Mouse (Mus musculus) heart, adult 18-20 months (tissue): Measurements from ENCODE around the gene BC067074. TPM values are rescaled to one million over a fixed set of nuclear protein-coding genes. Genes with fewer than 3 reads are reported as not detected.
A peak's percentile ranks its signal among the peaks of the same experiment; 100 is the strongest.

Source experiments
- DNase-seq, 2 experiments: peaks; one replicate each; pipeline ENCODE4 v3.0.0; 2021 to 2022; ENCODE audit warnings: mixed read lengths in 1 of 2
- total RNA-seq, 2 experiments: library from RNA; stranded (reverse); gene quantifications; 2 replicates each; pipeline ENCODE4 v1.2.3; 2021

The BC067074 gene
- total RNA-seq, 2 experiments from 2014 or later, result 3.1 to 3.2 TPM

GRCm38 (mm10) chr13:113321972-113322371 is 29.0 kb downstream of the BC067074 start:
- DNase-seq, result peak; percentile 35 to 58

DNA sequence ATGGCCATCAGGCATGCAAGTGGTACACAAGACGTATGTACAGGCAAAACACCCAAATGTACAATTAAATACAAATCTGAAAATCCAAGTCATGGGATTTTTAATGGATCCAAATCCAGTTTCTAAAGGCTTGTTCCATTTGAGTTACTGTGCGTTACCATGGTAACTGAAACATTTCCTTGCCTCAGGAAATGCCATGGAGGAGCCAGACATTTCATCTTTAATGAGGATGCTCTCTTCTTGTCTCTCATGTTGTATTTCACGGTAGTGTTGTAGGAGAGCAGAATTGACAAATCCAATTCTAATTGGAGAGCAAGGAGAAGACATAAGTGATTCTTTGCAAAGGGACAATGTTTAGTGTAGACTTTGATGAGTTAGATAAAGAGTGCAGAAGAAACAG is 31.3 kb downstream of the BC067074 start:
- no peak for DNase-seq

DNA sequence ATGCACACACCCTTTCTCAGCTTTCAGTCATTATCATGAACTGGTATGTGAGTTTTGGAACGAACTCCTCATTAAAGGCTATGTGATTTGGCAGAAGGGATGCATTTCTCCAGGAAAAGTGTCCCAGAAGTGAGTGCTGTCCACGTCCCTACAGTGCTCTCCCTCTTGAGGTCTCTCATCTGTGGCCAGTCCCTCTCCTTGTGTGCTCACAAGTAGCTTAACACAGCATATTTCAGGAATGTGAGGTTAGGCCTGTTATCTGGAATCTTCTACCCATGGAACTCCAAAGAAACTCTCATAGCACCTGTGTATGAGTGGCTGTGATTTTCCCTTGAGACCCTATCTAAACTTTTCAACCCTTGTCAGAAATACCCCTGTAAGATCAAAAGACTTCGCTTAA is 32.7 kb downstream of the BC067074 start:
- no peak for DNase-seq

DNA sequence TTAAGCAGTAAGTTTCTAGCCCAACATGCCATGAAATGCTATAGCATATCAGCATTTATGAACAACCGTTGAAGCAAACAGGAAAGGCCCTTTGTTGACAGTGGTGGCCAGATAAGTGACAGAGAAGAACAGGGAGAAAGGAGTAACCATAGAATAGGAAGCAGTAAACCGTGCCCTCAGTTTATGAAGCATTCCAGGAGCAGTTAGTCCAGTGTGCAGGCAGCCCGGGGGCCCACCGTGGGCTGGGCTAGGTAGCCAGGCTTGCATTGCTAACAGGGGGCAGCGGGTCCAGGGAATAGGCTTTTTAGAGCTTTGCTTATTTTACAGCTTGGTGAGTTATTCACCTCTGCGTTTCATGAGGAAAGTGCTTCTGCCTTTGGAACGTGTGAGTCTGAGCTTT is 39.3 kb downstream of the BC067074 start:
- DNase-seq, result no peak

DNA sequence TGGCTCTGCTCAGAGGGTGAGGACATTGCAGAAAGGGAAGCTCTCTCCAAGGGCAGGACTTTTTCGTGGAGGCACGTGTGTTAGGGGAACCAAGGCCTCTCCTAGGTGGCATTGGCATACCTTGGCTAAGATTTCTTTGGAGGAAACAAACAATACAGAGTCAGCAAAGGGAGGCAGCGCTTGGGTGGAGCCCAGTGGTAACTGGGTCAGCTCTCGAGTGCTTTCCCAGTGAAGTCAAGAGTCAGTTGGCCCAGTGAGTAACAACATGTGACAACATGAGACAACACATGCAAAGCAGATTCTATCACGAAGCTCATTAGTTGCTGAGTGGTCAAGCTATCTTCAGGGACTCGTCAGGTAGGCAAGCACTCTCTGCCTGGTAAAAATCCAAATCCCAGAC is 40.4 kb downstream of the BC067074 start:
- DNase-seq, result peak; percentile 37 to 38

- DNase-seq, result no peak
These were observed 41.0 kb downstream of the BC067074 start for GRCm38 (mm10) chr13:113333931-113334330.

DNA sequence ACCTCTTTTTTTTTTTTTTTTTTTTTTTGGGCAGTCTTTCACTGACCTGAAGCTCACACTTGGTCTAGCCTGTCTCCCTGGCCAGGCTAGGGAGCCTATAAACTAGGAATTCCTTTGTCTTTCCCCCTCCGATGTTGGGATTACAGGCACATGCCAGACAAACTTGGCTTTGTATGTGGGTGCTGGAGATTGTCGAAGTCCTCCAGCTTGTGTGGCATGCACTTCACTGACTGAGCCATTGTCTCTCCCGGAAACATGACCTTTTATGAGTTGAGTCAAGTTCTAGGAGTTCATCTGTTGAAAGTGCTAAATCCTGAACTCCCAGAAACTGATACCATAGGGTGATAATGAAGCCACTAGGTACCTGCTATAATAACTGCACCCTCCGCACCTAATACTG is 41.8 kb downstream of the BC067074 start:
- DNase-seq, result no peak

- DNase-seq, result peak; percentile 68 to 90
These were observed 44.4 kb downstream of the BC067074 start for GRCm38 (mm10) chr13:113337223-113337858.

GRCm38 (mm10) chr13:113340644-113341043 is 47.7 kb downstream of the BC067074 start:
- DNase-seq, result no peak

- no peak for DNase-seq
These were observed 48.2 kb downstream of the BC067074 start for GRCm38 (mm10) chr13:113341161-113341560.

- DNase-seq, result peak in 1 of 2 experiments; percentile 34
These were observed 49.5 kb downstream of the BC067074 start for GRCm38 (mm10) chr13:113342355-113342919.

DNA sequence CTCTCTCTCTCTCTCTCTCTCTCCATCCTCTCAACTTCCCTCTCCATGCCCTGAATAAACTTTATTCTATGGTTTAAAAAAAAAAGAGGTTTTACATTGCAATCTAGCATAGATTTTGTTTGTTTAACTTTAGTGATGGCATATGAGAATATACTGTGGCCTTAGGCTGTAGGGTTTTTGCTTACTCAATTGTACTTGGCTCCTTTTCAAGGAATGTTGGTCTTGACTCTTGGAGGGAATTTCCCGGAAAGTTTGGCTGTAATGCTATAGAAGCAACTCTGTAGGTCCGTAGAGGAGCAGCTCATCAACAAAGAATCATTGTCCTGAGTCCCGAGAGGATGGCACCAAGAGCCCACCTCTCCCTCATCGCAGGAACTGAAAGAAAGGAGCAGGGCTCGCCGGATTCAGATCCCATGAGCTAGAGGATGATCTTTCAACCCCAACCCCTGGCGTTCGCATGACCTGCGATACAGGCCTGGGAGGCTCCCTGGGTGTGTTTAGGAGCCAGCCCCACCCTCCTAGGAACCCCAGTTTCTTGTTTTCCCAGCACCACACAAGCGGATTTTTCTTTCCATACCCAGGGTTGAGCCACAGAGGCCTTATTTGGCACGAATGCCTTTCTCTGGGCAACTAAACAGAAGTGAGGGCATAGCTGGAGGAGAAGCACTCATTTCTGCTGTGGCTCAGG is 57.9 kb downstream of the BC067074 start:
- DNase-seq, result no peak

- no peak for DNase-seq
These were observed 60.6 kb downstream of the BC067074 start for GRCm38 (mm10) chr13:113353546-113353945.

DNA sequence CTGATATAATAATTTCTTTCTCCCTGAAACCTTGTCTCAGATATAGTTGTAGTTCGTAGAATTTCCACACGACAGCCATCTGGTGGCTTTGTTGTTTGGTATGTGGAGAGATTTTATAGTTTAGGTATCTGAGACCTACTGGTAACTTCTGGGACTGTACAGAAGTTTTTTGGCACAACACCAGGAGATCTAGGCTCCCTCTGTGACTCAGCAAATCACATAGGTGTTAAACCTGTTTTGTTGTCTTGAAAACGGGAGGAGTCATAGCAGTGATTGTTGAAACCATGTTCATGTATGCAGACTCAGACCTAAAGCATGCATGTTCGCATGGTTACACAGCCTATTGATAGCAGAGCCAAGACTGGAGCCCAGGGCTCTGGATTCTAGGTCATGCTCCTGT is 61.0 kb downstream of the BC067074 start:
- no peak for DNase-seq

- peak; percentile 63 to 83 for DNase-seq
These were observed 62.1 kb downstream of the BC067074 start for GRCm38 (mm10) chr13:113355022-113355421.

DNA sequence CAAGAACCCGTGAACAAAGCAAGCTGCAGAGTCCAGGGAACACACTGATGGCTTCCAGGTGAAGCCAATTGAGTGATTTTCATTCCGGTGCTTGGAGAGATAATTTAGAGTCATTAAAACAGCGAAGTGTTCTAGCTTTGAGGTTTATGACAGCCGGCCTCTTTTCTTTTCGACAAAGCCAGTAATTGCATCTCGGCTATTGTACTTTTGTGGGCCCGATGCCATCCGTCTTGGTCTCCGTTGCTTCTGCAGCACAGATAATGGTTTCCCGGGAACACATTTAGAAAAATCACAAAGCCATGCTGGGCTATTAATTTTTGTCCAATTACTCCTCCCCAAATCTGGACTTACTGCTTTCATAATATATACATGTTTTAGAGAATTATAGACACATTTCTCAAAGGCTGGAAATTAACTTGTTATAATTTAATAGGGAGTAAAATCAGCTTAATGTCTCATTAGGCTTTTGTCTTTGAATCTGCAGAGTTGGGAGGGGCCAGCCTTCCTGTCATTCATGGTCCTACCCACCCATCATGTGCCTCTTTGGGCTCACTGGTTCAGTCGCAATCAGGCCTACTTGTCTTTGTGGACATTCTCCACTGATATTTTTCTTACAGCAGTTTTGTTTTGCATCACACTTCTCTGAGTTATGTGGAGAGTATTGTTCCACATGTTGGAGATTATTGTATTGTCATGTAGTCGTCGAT is 64.6 kb downstream of the BC067074 start:
- no peak for DNase-seq

GRCm38 (mm10) chr13:113359676-113360075 is 66.7 kb downstream of the BC067074 start:
- no peak for DNase-seq

DNA sequence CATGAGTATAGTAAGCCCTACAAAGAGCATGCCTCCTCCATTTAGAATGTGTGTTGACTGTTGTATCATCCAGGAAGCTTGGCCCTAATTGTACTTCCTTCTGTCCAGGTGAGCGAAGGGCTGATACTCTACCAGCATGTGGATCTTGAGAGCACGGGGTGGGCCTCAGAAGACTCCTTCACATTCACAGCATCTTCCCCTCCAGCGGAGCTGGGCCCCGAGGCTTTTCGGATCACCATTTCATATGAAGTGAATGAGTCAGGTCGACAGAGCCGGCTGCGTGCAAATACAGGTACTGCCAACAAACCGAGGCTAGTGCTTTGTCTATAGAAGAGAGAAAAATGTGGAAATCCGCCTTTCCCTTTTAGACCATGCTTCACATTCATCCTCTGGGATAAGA is 73.0 kb downstream of the BC067074 start:
- DNase-seq, result no peak

DNA sequence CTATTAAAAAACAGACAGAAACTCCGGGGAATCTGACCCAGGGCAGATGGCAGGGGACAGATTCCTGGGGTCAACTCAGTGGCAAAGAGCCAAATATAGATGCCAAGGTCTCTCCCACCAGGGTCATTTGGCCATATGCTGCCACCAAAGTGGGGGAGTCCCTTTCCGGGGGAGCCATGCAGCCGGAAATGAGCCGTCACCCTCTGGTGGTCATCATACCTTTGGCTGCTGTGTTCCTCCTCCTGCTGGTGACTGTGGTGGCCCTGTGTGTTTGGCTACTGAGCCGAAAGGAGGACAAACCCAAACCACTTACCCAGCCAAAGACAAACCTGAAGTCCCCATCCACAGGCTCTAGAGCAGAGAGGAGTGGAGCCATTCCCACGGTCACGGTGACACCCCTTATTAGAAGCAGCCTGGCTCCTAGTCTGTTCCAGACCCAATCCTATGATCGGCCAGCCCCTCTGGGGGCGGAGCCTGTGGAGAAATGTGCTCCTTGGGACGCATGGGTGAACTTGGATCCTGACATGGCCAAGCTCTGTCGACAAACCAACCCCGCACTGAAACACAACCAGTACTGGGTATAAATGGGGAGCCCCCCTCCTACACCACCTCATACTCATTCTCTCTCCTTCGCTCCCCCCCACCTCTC is 76.1 kb downstream of the BC067074 start:
- no peak for DNase-seq

DNA sequence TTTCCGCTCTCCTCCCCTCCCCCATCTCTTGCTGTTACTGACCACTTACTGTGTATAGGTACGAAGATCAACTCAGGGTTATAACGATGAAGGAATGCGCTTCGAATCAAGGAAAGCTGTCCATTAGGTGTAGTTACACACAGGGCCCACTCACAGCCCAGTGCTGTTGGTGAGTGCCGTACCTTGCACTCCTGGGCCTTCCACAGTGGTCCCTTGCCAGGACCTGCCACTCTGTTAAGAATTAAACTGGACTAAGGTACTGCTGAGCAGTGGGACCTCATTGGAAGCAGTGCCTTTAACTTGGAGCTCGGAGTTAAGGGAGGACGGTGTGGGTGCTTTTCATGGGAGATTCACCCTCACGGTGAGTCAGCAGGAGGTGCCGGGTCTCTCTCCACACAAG is 76.7 kb downstream of the BC067074 start:
- no peak for DNase-seq

DNA sequence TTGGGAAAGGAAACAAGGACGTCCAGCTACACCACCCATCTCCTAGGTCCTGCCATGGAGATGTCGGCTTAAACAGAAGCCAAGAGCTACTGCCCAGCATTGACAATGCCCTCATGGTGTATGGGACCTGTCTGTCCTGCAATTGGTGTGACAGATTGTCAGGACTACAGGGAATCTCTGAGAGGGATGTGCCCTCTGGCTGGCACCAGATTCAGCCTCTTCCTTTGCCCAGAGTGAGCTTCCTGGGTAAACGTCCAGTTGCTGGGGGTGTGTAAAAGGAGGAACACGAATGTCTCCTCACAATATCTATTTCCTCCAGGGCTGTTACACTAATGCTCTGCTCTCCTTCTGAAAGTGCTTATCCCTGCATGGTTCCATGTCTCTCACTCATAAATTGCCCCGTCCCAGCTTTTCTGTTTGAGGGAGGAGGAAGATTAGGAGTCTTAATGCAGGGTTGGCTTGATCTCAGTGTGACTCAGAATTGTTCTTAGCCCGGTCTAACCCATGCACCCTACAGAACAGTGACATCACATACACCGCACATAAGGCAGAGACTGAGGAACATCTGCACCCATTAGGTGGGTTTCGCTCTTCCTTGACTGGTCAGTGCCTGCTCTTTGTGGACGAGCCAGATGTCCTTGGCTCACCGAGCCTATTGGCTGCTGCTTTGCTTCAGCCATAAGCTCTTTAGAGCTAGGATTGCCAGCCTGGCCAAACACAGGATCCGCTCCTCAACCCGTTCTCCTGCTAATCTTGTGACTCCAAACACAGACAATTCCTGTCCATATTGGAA is 80.5 kb downstream of the BC067074 start:
- DNase-seq, result no peak

DNA sequence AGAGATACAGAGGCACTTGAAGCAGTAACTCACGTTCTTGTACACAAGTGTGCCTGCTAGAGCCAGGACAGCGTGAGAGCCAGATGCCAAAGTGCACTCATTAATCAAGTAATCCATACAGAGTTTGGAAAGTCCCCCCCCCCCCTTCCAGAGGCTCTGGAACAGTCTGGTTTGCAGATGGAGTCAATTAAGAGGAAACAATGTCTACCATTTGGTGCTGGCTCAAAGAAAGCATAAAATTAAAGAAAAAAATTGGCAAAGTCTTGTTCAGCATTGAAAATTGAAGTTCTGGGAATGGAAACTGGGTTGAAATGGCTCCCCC is 81.1 kb downstream of the BC067074 start:
- DNase-seq, result no peak
